Mouse (Mus musculus): Measurements from ENCODE around the gene Snrpc.

Snrpc gene

DNA sequence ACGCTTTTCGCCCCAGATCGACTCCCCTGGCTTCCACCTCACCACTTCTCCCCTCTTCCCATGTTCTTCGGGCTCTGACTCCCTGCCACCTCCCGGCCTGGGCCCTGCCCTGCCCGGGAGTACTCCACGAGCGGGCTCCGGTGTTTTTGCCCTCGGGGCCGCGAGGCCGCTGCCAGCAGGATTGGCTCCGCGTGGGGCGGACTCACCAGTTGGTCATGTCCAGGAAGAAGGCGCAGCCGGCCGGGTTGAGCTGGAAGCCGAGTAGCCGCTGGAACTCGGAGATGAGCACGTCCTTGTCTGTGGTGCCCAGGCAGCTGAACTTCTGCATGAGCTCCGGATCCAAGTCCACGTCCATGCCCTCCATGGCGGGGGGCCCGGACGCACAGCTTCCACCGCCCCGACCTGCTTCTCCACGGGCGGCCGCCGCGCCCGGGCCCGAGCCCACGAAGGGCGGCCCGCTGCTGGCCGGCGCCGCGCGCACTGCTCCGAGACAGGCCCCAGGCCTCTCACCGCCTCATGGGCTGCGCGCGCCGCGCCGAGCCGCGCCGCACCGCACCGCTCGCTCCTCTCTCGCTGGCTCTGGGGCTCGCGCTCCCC lies 17.9 kb upstream of the Snrpc start:
- no peak for DNase-seq

DNA sequence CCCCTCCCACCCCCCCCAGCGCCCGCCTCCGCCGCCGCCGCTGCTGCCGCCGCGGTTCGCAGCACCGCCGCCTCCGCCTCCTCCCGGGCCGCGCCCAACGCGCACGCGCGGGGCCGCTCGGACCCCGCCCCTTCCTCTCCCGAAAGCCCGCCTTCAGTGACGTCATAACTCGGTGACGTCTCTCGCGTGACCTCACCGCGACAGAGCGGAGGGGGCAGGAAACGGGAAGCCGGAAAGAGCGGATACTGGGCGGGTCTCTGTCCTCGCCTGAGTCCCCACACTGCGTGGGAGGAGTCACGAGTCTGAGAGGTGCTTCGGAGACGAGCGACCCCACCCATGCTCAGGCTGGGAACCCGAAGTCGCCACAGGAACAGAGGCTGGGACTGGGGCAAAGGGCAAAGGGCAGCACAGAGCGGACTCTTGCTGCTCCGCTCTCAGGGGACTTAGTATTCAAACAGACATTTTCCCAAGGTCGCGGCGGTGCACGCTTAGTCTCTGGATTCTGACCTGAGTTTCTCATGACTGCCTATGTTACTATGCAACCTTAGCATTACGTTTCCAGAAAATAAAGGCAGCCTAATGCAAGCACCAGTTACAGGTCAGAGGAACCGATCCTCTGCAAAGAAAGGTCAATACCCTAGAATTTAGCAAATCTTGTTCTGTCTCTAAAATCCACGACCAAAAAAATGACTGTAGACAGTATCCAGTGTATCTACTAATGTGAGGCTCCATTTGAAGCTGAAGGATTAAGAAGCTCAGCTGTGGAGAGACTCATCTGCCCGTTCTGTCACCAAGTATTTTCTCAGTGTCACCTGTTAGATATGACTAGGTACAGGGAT lies 17.2 kb upstream of the Snrpc start, which contains the start of gene D17Wsu92e:
Gene D17Wsu92e (minus strand): TSS at position 81 of the 839 bp plus-strand sequence.
- peak; percentile 99 to 100 for DNase-seq

GRCm38 (mm10) chr17:27821407-27822338 lies 16.3 kb upstream of the Snrpc start:
- peak in 1 of 2 experiments; percentile 30 for DNase-seq

DNA sequence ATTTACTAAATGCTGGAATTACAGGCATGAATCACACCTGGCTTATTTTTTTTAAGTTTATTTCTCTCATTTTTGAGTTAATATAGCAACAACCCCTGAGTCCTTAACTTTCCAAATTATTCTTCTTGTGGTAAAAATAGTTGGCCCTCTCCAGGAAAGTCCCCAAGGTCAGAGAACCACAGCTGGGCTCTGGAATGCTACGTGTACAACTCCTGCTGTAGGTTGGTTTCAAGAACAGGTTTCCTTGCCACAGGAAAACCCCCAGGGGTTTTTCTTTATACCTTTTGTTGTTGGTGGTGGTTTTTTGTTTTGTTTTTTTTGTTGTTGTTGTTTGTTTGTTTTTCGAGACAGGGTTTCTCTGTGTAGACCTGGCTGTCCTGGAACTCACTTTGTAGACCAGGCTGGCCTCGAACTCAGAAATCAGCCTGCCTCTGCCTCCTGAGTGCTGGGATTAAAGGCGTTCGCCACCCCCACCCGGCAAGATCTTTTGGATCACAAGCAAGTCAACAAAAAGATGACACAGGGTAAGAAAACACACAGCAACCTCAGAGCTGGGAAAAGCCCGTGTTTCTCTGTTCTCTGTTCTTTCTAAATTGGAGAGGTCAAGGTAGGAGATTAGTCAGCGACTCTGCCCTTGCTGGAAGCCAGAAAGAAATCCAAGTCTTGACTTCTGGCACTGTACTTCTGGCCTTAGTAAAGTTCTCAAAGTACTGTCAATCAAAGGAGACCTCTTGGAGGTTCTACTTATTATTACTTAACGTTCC lies 14.6 kb upstream of the Snrpc start:
- no peak for DNase-seq

- peak; percentile 63 to 73 for DNase-seq
Measured at GRCm38 (mm10) chr17:27824941-27825340, 13.0 kb upstream of the Snrpc start.

GRCm38 (mm10) chr17:27825539-27825938 lies 12.4 kb upstream of the Snrpc start:
- DNase-seq = peak in 1 of 2 experiments; percentile 39

GRCm38 (mm10) chr17:27825984-27826905 lies 11.7 kb upstream of the Snrpc start:
- DNase-seq = peak; percentile 89 to 93

GRCm38 (mm10) chr17:27826908-27827383 lies 11.0 kb upstream of the Snrpc start:
- peak; percentile 76 to 77 for DNase-seq

GRCm38 (mm10) chr17:27827511-27827910 lies 10.4 kb upstream of the Snrpc start:
- DNase-seq = peak; percentile 32 to 34

DNA sequence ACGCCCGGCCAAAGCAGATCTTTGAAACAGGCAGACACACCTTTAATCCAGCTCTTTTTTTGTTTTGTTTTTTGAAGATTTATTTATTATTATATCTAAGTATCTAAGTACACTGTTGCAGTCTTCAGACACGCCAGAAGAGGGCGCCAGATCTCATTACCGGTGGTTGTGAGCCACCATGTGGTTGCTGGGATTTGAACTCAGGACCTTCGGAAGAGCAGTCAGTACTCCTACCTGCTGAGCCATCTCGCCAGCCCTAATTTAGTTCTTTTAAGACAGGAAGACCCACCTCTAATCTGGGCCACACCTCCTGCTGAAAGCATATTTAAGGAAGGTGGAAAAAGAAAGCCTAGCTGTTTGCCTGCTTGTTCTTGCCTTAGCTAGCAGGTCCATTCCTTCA lies 7.5 kb upstream of the Snrpc start:
- DNase-seq = peak; percentile 62 to 66

- DNase-seq = peak; percentile 92 to 94
Measured at GRCm38 (mm10) chr17:27839469-27840252, 1.7 kb downstream of the Snrpc start.

- DNase-seq = peak in 1 of 2 experiments; percentile 7
Measured at GRCm38 (mm10) chr17:27848351-27848750, 10.4 kb downstream of the Snrpc start.

DNA sequence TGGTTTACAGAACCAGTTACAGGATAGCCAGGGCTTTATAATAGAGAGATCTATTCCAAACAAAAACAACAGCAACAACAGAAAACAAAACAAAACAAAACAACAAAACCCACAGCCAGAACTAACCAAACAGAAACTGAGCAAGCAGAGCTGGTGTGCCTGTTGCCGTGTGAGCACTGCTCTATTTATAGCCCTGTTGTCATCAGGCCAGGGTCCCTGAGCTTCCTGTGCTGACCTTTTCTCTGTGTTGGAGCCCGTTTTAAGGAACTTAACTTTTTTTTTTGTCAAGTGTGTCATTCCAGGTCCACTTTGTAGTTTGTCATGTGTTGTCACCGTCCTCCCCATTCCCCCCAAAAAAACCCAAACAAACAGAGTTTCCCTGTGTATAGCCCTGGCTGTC lies 13.1 kb downstream of the Snrpc start:
- no peak for DNase-seq

DNA sequence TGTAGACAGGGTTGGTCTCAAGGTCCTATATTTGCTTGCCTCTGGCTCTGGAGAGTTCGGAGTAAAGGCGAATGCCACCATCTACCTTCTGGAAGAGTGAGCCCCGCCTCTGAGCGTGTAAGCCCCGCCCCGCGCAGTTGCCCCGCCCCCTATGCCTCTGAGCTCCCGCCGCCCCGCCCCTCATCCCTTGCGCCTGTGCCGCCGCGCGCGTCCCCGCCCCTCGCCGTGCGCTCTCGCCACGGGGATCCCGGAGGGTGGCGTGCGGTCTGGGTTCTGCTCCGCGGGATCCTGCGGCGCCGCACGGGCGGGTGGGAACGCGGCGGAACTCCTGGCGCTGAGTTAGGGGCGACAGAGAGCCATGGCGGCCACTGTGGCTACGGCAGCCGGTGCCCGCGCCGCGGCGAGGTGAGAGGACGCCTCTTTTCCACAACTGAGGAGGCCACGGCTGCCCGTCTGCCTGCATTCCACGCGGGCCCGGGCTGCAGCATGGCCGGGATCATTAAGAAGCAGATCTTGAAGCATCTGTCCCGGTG lies 18.4 kb downstream of the Snrpc start, which contains the start of gene Uhrf1bp1:
Gene Uhrf1bp1 (plus strand): TSS at position 177 of the 533 bp plus-strand sequence.
- peak; percentile 81 to 83 for DNase-seq

DNA sequence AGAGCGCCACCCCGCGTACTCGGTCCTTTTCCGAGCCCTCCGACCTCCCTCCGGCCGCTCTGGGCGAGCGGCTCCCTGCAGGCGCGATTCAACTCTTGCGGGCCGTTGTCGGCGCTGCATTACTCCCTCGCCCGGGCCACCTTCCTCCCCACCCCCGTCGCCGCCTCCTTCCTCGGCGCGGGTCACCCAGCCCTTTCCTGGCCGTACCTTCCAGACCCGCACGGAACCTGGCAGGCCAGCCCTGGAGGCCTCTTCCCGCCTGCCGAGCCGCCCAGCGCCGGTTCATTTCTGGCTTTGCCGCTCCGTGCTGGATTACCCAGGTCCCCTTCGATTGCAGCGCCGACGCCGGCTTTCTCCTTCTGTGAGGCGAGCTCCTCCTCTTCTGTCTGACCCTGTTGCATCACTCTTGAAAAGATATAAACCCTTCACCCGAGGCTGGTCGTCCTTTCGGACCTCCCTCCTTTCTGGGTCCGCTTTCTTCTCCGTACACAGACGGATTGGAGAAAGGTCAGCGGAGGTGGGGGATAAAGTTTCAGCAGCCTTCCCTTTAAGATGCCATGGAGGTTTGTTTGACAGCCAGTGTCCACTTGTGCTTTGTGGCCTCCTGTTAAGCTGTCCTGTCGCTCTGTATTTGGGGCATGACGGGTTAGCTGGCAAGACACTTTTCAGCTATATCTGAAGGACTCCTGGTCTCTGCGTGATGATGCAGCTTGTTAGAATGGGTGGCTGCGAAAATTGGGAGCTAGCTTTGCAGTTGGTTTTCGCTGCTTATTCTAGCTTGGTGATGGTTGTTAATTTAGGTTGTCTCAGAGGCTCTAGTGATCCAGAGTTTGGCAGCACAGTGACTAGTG lies 19.1 kb downstream of the Snrpc start:
- peak in 1 of 2 experiments; percentile 6 for DNase-seq

- peak; percentile 9 to 12 for DNase-seq
Measured at GRCm38 (mm10) chr17:27857649-27858475, 19.9 kb downstream of the Snrpc start.

DNA sequence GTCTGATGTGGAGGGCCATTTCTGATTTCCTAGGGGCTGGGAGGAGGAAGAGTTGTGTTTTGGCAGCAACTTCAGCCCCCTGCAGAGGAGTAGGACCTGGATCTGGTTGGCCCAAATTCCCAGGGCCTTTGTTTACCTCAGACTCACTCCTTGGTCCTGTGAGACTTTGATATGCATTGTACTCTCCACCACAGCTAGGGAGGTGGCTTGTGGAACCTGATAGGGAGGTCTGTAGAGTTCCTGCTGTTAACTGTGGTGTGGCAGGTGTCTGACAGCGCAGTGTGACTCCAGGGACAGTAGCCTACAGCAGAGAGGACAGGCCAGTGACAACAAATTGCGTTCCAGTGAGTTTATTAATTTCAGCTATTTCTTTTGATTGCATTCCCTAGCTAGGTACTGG lies 21.2 kb downstream of the Snrpc start:
- DNase-seq = no peak

DNA sequence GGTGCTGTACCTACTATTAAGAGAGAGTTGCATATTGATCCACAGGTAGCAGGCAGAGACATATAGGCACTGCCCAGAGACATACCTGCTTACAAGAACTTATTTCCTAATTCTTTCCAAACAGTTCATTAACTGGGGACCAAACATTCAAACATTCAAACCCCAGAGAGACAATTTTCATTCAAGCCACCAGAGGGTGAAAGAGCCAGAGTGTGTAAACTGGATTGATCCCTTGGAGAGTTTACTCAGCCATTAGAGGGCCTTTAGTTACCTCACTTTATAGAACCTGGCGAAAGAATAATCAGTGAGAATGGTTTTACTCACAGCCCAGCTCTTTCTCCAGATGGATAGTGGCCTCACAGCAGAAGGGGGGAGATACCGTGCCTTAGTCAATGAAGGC lies 27.5 kb downstream of the Snrpc start:
- no peak for DNase-seq

Data from B cell, adult 2 months (primary cell).